Mouse (Mus musculus): Measurements from ENCODE around the gene Zfp511. TPM values are rescaled to one million over a fixed set of nuclear protein-coding genes. Genes with fewer than 3 reads are reported as not detected.
A peak's percentile ranks its signal among the peaks of the same experiment; 100 is the strongest.

Gene Zfp511
- polyA plus RNA-seq, 1 experiment from 2014 or later, result 35.0 TPM

- TF ChIP-seq CTCF (IDR thresholded peaks at IDR 0.05; ENCODE audit: low read depth), result peak; percentile 80
Measured at GRCm38 (mm10) chr7:140063092-140063491, 26.9 kb downstream of the Zfp511 start.

DNA sequence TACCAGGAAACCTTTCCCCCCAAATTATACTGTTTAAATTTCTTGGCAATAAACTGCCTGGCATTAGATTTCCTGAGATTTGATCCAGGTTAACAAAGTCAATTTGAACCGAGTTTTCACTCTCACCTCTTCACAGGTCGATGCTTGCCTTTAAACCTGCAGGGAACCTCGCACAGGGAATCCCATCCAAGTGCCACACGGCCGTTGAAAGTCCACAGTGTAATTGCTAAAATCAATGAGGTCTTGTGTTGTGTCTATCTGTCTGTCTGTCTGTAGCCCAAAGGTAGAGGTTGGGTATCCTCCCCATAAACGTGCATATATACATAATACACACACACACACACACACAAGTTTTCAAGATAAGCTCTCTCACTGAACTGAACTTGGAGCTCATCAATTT lies 31.2 kb downstream of the Zfp511 start:
- H3K27ac ChIP-seq, result no peak overlapping the region
- peaks cover 5% of the 10 kb centered on the region; the same call in 1 of the 2 replicates for H3K27me3 ChIP-seq (ENCODE audit: insufficient read depth, low read length)
- WGBS, result 50% methylated on average over 6 of the region's 6 CpGs
- H3K4me2 ChIP-seq (ENCODE audit: low read length), result no peak overlapping the region
- H3K4me1 ChIP-seq (replicated peaks; ENCODE audit: insufficient read depth, low read length), result no peaks in the 10 kb centered on the region
- ATAC-seq (replicated peaks; ENCODE audit: low FRiP score, low read depth) (no peak), DNase-seq (ENCODE audit: low spot score) (no peak)
- H3K4me3 ChIP-seq (replicated peaks; ENCODE audit: low read depth, low read length), result no peak overlapping the region
- no peaks in the 10 kb centered on the region for H3K36me3 ChIP-seq (ENCODE audit: insufficient read depth, low read length)
- H3K9me3 ChIP-seq (replicated peaks; ENCODE audit: low read length), result no peaks in the 10 kb centered on the region
- no peak overlapping the region for H3K9ac ChIP-seq (ENCODE audit: low read depth, low read length)
- TF ChIP-seq CTCF (IDR thresholded peaks at IDR 0.05; ENCODE audit: low read depth), result no peak

More at GRCm38 (mm10) chr7:140063092-140063491, 26.9 kb downstream of the Zfp511 start:
- ATAC-seq (replicated peaks; ENCODE audit: low FRiP score, low read depth) (0 out of 2 replicates have a peak, but pooled peaks have one; percentile 11), DNase-seq (ENCODE audit: low spot score) (peak; percentile 74)
- Histone ChIP-seq H3K4me3 (replicated peaks; ENCODE audit: low read depth, low read length) (no peak overlapping the region), H3K4me1 (replicated peaks; ENCODE audit: insufficient read depth, low read length) (peaks cover 13% of the 10 kb centered on the region), H3K27me3 (ENCODE audit: insufficient read depth, low read length) (peaks cover 40% of the 10 kb centered on the region), H3K9ac (ENCODE audit: low read depth, low read length) (no peak overlapping the region), H3K9me3 (replicated peaks; ENCODE audit: low read length) (no peaks in the 10 kb centered on the region), H3K4me2 (ENCODE audit: low read length) (no peak overlapping the region), H3K27ac (no peak overlapping the region), H3K36me3 (ENCODE audit: insufficient read depth, low read length) (no peaks in the 10 kb centered on the region)
- 23% methylated on average over 7 of the region's 7 CpGs for WGBS

- no peak for DNase-seq (ENCODE audit: low spot score)
Measured at GRCm38 (mm10) chr7:140070042-140070711, 34.0 kb downstream of the Zfp511 start.

DNA sequence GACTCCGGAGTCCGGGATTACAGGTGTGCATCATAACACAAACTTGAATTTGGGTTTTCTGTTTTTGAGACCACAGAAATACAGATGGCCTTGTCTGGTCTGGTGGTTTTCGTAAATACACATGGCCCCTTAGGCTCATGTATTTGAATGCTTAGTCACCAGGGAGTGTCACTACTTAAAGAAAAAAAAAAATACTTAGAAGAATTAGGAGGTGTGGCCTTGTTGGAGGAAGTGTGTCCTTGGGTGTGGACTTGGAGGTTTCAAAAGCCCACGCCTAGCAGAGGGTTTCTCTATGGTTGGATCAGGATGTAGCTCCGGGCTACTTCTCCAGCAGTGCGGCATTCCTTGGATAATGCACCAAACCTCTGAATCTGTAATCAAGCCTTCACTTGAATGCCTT lies 41.5 kb downstream of the Zfp511 start:
- DNase-seq (ENCODE audit: low spot score) (no peak), ATAC-seq (replicated peaks; ENCODE audit: low FRiP score, low read depth) (no peak)
- no peak for TF ChIP-seq CTCF (IDR thresholded peaks at IDR 0.05; ENCODE audit: low read depth)
- H3K4me3 ChIP-seq (replicated peaks; ENCODE audit: low read depth, low read length), result no peak overlapping the region
- no peaks in the 10 kb centered on the region for H3K36me3 ChIP-seq (ENCODE audit: insufficient read depth, low read length)
- 71% methylated on average over 6 of the region's 6 CpGs for WGBS
- H3K27me3 ChIP-seq (ENCODE audit: insufficient read depth, low read length), result peaks cover 32% of the 10 kb centered on the region
- H3K4me2 ChIP-seq (ENCODE audit: low read length), result no peak overlapping the region
- H3K9ac ChIP-seq (ENCODE audit: low read depth, low read length), result no peak overlapping the region
- H3K4me1 ChIP-seq (replicated peaks; ENCODE audit: insufficient read depth, low read length), result no peaks in the 10 kb centered on the region
- no peaks in the 10 kb centered on the region for H3K9me3 ChIP-seq (replicated peaks; ENCODE audit: low read length)
- H3K27ac ChIP-seq, result no peak overlapping the region

More at GRCm38 (mm10) chr7:140070042-140070711, 34.0 kb downstream of the Zfp511 start:
- peak overlapping the region; percentile 46 for H3K9ac ChIP-seq (ENCODE audit: low read depth, low read length)
- H3K4me3 ChIP-seq (replicated peaks; ENCODE audit: low read depth, low read length), result peak overlapping the region; percentile 22; the same call in 1 of the 2 replicates
- no peak overlapping the region for H3K27ac ChIP-seq
- WGBS, result 42% methylated on average over 38 of the region's 39 CpGs
- ATAC-seq (replicated peaks; ENCODE audit: low FRiP score, low read depth), result peak; percentile 59; the same call in 1 of the 2 replicates
- no peaks in the 10 kb centered on the region for H3K27me3 ChIP-seq (ENCODE audit: insufficient read depth, low read length)
- TF ChIP-seq CTCF (IDR thresholded peaks at IDR 0.05; ENCODE audit: low read depth), result no peak
- H3K36me3 ChIP-seq (ENCODE audit: insufficient read depth, low read length), result no peaks in the 10 kb centered on the region
- no peaks in the 10 kb centered on the region for H3K9me3 ChIP-seq (replicated peaks; ENCODE audit: low read length)
- no peaks in the 10 kb centered on the region for H3K4me1 ChIP-seq (replicated peaks; ENCODE audit: insufficient read depth, low read length)
- peak overlapping the region; percentile 56 for H3K4me2 ChIP-seq (ENCODE audit: low read length)

GRCm38 (mm10) chr7:140078711-140079110 lies 42.5 kb downstream of the Zfp511 start:
- Histone ChIP-seq H3K9ac (ENCODE audit: low read depth, low read length) (no peak overlapping the region), H3K4me1 (replicated peaks; ENCODE audit: insufficient read depth, low read length) (no peaks in the 10 kb centered on the region), H3K9me3 (replicated peaks; ENCODE audit: low read length) (no peaks in the 10 kb centered on the region), H3K4me3 (replicated peaks; ENCODE audit: low read depth, low read length) (no peak overlapping the region), H3K36me3 (ENCODE audit: insufficient read depth, low read length) (no peaks in the 10 kb centered on the region), H3K27ac (no peak overlapping the region), H3K4me2 (ENCODE audit: low read length) (no peak overlapping the region), H3K27me3 (ENCODE audit: insufficient read depth, low read length) (peaks cover 32% of the 10 kb centered on the region)
- TF ChIP-seq CTCF (IDR thresholded peaks at IDR 0.05; ENCODE audit: low read depth), result peak; percentile 86
- DNase-seq (ENCODE audit: low spot score) (peak; percentile 78), ATAC-seq (replicated peaks; ENCODE audit: low FRiP score, low read depth) (no peak)
- WGBS, result 5% methylated on average over 5 of the region's 5 CpGs

GRCm38 (mm10) chr7:140080503-140081156 lies 44.4 kb downstream of the Zfp511 start:
- ATAC-seq (replicated peaks; ENCODE audit: low FRiP score, low read depth), result no peak; the same call in 1 of the 2 replicates
- H3K27ac ChIP-seq, result no peak overlapping the region
- no peaks in the 10 kb centered on the region for H3K9me3 ChIP-seq (replicated peaks; ENCODE audit: low read length)
- H3K4me3 ChIP-seq (replicated peaks; ENCODE audit: low read depth, low read length), result 0 out of 2 replicates have a peak overlapping the region, but pooled peaks have one; percentile 7
- DNase-seq (ENCODE audit: low spot score), result peak; percentile 84
- no peak for TF ChIP-seq CTCF (IDR thresholded peaks at IDR 0.05; ENCODE audit: low read depth)
- peak overlapping the region; percentile 37 for H3K4me2 ChIP-seq (ENCODE audit: low read length)
- no peaks in the 10 kb centered on the region for H3K36me3 ChIP-seq (ENCODE audit: insufficient read depth, low read length)
- peaks cover 32% of the 10 kb centered on the region for H3K27me3 ChIP-seq (ENCODE audit: insufficient read depth, low read length)
- H3K4me1 ChIP-seq (replicated peaks; ENCODE audit: insufficient read depth, low read length), result no peaks in the 10 kb centered on the region
- H3K9ac ChIP-seq (ENCODE audit: low read depth, low read length), result no peak overlapping the region
- WGBS, result 3% methylated on average over 24 of the region's 24 CpGs
